Mouse (Mus musculus) ES-E14 (cell line): ENCODE measurements around the gene Mllt3. TPM values are rescaled to one million over a fixed set of nuclear protein-coding genes. Genes with fewer than 3 reads are reported as not detected.

Experiments
- DNase-seq: peaks from one replicate; pipeline ENCODE4 v3.0.0-alpha.2; 2013; ENCODE audit warnings: low read depth, low spot score
- H3K27ac ChIP-seq: 2 replicates; pipeline ENCODE4 v1.5.1; 2012; ENCODE audit warnings: low read depth, mild to moderate bottlenecking, low read length, moderate library complexity, mixed read lengths; ENCODE audit not compliant: poor library complexity, insufficient read depth, severe bottlenecking
- H3K36me3 ChIP-seq: 2 replicates; pipeline ENCODE4 v1.6.1; 2012; ENCODE audit warnings: mild to moderate bottlenecking, low read length, moderate library complexity, mixed read lengths; ENCODE audit not compliant: control insufficient read depth, poor library complexity, insufficient read depth, severe bottlenecking
- H3K4me1 ChIP-seq, 2 experiments: fragments of 150-350 bp in 1 of 2; sonication (generic) in 1 of 2; 2 replicates each; pipeline ENCODE4 v1.6.1; 2012; ENCODE audit warnings: low read length in 2 of 2, mild to moderate bottlenecking in 1 of 2, mixed read lengths in 1 of 2; ENCODE audit not compliant: control insufficient read depth in 2 of 2, insufficient read depth in 2 of 2, poor library complexity in 1 of 2
- H3K4me3 ChIP-seq, 2 experiments: fragments of 150-350 bp in 1 of 2; sonication (generic) in 1 of 2; 2 replicates each; pipeline ENCODE4 v1.5.1; 2012; ENCODE audit warnings: low read length in 2 of 2, low read depth in 1 of 2, mild to moderate bottlenecking in 1 of 2, mixed read lengths in 1 of 2; ENCODE audit not compliant: insufficient read depth in 1 of 2, poor library complexity in 1 of 2, severe bottlenecking in 1 of 2
- H3K9ac ChIP-seq: 2 replicates; pipeline ENCODE4 v1.6.1; 2012; ENCODE audit warnings: low read depth, mild to moderate bottlenecking, low read length, mixed read lengths; ENCODE audit not compliant: poor library complexity, insufficient read depth, severe bottlenecking
- H3K9me3 ChIP-seq: fragments of 150-350 bp; sonication (generic); 2 replicates; pipeline ENCODE4 v1.6.1; 2012; ENCODE audit warnings: low read depth, mild to moderate bottlenecking, low read length; ENCODE audit not compliant: control insufficient read depth, insufficient read depth
- CHD2 ChIP-seq: IDR thresholded peaks from 2 replicates; pipeline ENCODE4 v1.6.1; 2014; ENCODE audit warnings: mild to moderate bottlenecking, low read depth, low read length, inconsistent platforms
- HCFC1 ChIP-seq: IDR thresholded peaks from 2 replicates; pipeline ENCODE4 v1.6.1; 2012; ENCODE audit warnings: low read length, inconsistent platforms, borderline replicate concordance; ENCODE audit not compliant: insufficient read depth
- MAFK ChIP-seq: IDR thresholded peaks from 2 replicates; pipeline ENCODE4 v1.6.1; 2014; ENCODE audit warnings: mild to moderate bottlenecking, low read depth, low read length, inconsistent platforms; ENCODE audit not compliant: insufficient read depth
- ZC3H11A ChIP-seq: IDR thresholded peaks from 2 replicates; pipeline ENCODE4 v1.6.1; 2012; ENCODE audit warnings: low read depth, mild to moderate bottlenecking, inconsistent platforms, low read length, borderline replicate concordance
- ZNF384 ChIP-seq: IDR thresholded peaks from 2 replicates; pipeline ENCODE4 v1.6.1; 2012; ENCODE audit warnings: low read depth, low read length, inconsistent platforms
- in situ Hi-C, 2 experiments: fragments of 600-800 bp; cut with MboI; formaldehyde crosslinking; loops; one replicate each; pipeline ENCODE4 v1.15.1; 2025; ENCODE audit warnings: low sequenced_read_pairs in 2 of 2, inconsistent platforms in 1 of 2; ENCODE audit not compliant: unreplicated experiment in 2 of 2
- total RNA-seq: library from RNA; depleted of rRNA; stranded (reverse); fragments of 300-350 nt; gene quantifications from 2 replicates; pipeline ENCODE4 v1.2.3, GENCODE M21; 2012

Gene Mllt3
- total RNA-seq, 1 experiment = 11.1 TPM

- no peak overlapping the region for H3K27ac ChIP-seq
- H3K9ac ChIP-seq = no peak overlapping the region
- no peak for DNase-seq
- no peaks in the 10 kb centered on the region for H3K36me3 ChIP-seq
- no peak overlapping the region for H3K4me3 ChIP-seq
- in situ Hi-C loops = no loop called here
- no peaks in the 10 kb centered on the region for H3K4me1 ChIP-seq
- TF ChIP-seq MAFK (no peak), HCFC1 (no peak), ZC3H11A (no peak), CHD2 (no peak)
- H3K9me3 ChIP-seq = no peaks in the 10 kb centered on the region
Observed at GRCm38 (mm10) chr4:87806196-87806987, 226.8 kb downstream of the Mllt3 start.

GRCm38 (mm10) chr4:87804576-87804975 is 228.6 kb downstream of the Mllt3 start:
- Histone ChIP-seq H3K36me3 (no peaks in the 10 kb centered on the region), H3K4me1 (no peaks in the 10 kb centered on the region), H3K27ac (no peak overlapping the region), H3K4me3 (no peak overlapping the region), H3K9me3 (no peaks in the 10 kb centered on the region), H3K9ac (no peak overlapping the region)
- no peak for DNase-seq
- TF ChIP-seq CHD2 (no peak), ZC3H11A (no peak), MAFK (no peak), ZNF384 (no peak), HCFC1 (no peak)
- in situ Hi-C loops = no loop called here

GRCm38 (mm10) chr4:87803313-87803712 is 229.9 kb downstream of the Mllt3 start:
- in situ Hi-C loops = no loop called here
- H3K4me1 ChIP-seq = no peaks in the 10 kb centered on the region
- no peak for DNase-seq
- H3K36me3 ChIP-seq = no peaks in the 10 kb centered on the region
- H3K4me3 ChIP-seq = no peak overlapping the region
- H3K27ac ChIP-seq = no peak overlapping the region
- no peak overlapping the region for H3K9ac ChIP-seq
- no peaks in the 10 kb centered on the region for H3K9me3 ChIP-seq
- no peak for TF ChIP-seq ZNF384
- no peak for TF ChIP-seq ZC3H11A
- TF ChIP-seq HCFC1 = no peak
- no peak for TF ChIP-seq CHD2
- TF ChIP-seq MAFK = no peak

GRCm38 (mm10) chr4:87802140-87802539 is 231.0 kb downstream of the Mllt3 start:
- no peak overlapping the region for H3K9ac ChIP-seq
- in situ Hi-C loops = no loop called here
- no peaks in the 10 kb centered on the region for H3K9me3 ChIP-seq
- H3K27ac ChIP-seq = no peak overlapping the region
- no peaks in the 10 kb centered on the region for H3K36me3 ChIP-seq
- TF ChIP-seq ZC3H11A (no peak), ZNF384 (no peak), CHD2 (no peak), HCFC1 (no peak), MAFK (no peak)
- no peak overlapping the region for H3K4me3 ChIP-seq
- DNase-seq = no peak
- H3K4me1 ChIP-seq = no peaks in the 10 kb centered on the region

GRCm38 (mm10) chr4:87801332-87801731 is 231.8 kb downstream of the Mllt3 start:
- no peak overlapping the region for H3K27ac ChIP-seq
- no peaks in the 10 kb centered on the region for H3K9me3 ChIP-seq
- TF ChIP-seq CHD2 (no peak), ZNF384 (no peak), HCFC1 (no peak), MAFK (no peak), ZC3H11A (no peak)
- no peak overlapping the region for H3K9ac ChIP-seq
- no peak overlapping the region for H3K4me3 ChIP-seq
- H3K36me3 ChIP-seq = no peaks in the 10 kb centered on the region
- no peaks in the 10 kb centered on the region for H3K4me1 ChIP-seq
- in situ Hi-C loops = no loop called here
- DNase-seq = no peak
